Mouse (Mus musculus): ENCODE data around the gene Cdc14b. TPM values are rescaled to one million over a fixed set of nuclear protein-coding genes. Genes with fewer than 3 reads are reported as not detected.
"Not testable (repeated sequence)": the region's sequence is repeated elsewhere in the genome, so short reads cannot be mapped to it uniquely, and the experiment has no call there.

Cdc14b gene
- polyA plus RNA-seq, 1 experiment, result 6.9 TPM

DNA sequence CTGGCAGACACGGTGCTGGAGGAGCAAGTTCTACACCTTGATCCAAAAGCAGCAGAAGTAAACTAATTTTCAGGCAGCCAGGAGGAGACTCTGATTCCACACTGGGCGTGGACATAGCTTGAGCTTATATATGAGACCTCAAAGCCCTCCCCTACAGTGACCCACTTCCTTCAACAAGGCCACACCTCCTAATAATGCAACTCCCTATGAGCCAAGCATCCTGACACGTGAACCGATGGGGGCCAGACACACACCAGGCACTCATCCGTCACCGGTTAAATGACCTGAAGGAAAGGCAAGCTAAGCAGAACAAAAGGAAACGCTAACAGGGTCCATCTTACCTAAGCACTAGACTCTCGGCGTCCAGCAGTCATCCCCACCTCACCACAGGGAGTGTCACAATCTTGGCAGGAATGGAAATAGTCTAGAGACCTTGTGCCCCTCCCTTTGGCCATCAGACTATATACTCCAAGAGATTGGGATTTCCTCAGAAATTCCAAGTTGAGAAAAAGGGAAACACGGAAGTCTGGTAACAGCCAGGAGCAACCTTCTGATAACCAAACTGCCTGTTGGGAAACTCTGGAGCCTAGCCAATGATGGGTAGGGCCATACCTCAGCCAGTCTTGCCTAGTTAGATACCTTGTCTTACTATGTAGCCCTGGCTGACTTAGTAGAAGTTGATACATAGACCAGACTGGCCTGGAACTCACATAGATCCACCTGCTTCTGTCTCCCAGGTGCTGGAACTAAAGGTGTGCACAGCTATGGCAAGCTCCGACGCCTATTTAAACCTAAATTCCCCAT is 17.9 kb downstream of the Cdc14b start:
- H3K27ac ChIP-seq (replicated peaks; ENCODE audit: low read depth, low read length), result no peak overlapping the region
- H3K4me3 ChIP-seq (ENCODE audit: insufficient read depth, low read depth, low read length), result no peak overlapping the region

DNA sequence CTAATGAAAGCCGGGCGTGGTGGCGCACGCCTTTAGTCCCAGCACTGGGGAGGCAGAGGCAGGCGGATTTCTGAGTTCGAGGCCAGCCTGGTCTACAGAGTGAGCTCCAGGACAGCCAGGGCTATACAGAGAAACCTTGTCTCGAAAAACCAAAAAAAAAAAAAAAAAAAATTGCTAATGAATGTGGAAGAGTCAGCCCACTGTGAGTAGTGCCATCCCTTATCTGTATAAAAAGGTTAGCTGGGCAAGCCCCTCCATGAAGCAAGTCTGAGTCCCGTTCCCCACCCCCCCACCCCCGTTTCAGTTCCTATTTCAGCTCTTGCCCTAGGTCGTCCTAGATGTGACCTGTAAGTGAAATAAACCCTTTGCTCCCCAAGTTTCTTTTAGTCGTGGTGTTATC is 20.9 kb downstream of the Cdc14b start:
- not testable (repeated sequence) for H3K4me3 ChIP-seq (ENCODE audit: insufficient read depth, low read depth, low read length); H3K4me1 ChIP-seq (ENCODE audit: control insufficient read depth, insufficient read depth, insufficient read length, low read length); H3K27ac ChIP-seq (replicated peaks; ENCODE audit: low read depth, low read length)

More for the DNA sequence above, 17.9 kb downstream of the Cdc14b start:
- H3K4me1 ChIP-seq (ENCODE audit: control insufficient read depth, insufficient read depth, insufficient read length, low read length), result peaks cover 2% of the 10 kb centered on the region; the same call in 1 of the 2 replicates

DNA sequence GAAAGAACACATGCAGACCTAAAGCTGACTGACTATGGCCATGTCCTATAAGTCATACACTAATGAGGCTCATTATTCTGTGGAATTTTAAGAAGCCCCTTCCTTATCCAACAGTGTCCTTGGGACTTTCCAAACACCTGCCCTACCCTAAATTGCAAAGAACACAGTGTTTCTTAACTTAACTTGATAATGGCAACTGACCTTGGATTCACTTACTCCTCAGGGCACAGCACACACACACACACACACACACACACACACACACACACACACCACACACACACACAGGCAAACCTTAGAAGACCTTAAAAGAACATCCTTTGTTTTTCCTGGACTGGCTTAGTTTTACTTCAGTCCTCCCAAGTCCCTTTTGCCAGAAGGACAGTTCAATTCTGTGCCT is 21.4 kb downstream of the Cdc14b start:
- H3K4me3 ChIP-seq (ENCODE audit: insufficient read depth, low read depth, low read length), result no peak overlapping the region
- H3K27ac ChIP-seq (replicated peaks; ENCODE audit: low read depth, low read length), result no peak overlapping the region
- no peaks in the 10 kb centered on the region for H3K4me1 ChIP-seq (ENCODE audit: control insufficient read depth, insufficient read depth, insufficient read length, low read length)

DNA sequence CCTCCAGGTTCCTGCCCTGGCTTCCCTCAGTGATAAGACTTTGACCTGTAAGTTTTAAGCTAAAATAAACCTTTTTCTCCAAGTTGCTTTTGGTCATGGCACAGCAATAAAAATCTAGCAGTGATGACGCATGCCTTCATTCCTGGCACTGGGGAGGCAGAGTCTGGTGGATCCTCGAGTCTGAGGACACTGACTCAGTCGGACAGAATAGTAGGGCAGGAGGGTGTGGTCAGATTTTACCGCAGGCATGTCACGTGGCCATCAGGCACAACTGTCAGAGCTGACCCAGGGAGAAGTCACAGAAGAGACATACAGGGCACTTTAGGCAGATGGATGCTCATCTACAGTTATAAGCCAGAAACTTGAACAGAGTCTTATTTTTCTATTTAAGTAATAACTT is 22.9 kb downstream of the Cdc14b start:
- H3K27ac ChIP-seq (replicated peaks; ENCODE audit: low read depth, low read length), result no peak overlapping the region
- H3K4me3 ChIP-seq (ENCODE audit: insufficient read depth, low read depth, low read length), result no peak overlapping the region
- H3K4me1 ChIP-seq (ENCODE audit: control insufficient read depth, insufficient read depth, insufficient read length, low read length), result no peaks in the 10 kb centered on the region

DNA sequence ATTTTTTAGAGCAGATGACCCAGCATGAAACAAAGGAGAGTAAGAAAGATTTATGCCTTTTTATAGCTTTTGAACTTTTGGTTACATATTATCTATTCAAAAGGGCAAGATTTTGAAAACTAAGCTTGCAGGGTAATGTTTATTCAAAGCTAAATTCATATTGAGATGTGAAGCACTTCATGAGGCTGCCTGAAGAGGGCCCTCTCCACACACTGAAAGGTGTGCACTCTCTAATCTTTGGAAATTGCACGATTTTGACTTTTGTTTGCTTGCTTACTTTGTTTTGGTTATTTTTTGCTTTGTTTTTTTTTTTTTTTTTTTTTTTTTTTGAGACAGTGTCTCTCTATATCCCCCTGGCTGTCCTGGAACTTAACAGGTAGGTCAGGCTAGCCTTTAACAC is 24.7 kb downstream of the Cdc14b start:
- Histone ChIP-seq H3K4me1 (ENCODE audit: control insufficient read depth, insufficient read depth, insufficient read length, low read length) (no peaks in the 10 kb centered on the region), H3K27ac (replicated peaks; ENCODE audit: low read depth, low read length) (no peak overlapping the region), H3K4me3 (ENCODE audit: insufficient read depth, low read depth, low read length) (no peak overlapping the region)

DNA sequence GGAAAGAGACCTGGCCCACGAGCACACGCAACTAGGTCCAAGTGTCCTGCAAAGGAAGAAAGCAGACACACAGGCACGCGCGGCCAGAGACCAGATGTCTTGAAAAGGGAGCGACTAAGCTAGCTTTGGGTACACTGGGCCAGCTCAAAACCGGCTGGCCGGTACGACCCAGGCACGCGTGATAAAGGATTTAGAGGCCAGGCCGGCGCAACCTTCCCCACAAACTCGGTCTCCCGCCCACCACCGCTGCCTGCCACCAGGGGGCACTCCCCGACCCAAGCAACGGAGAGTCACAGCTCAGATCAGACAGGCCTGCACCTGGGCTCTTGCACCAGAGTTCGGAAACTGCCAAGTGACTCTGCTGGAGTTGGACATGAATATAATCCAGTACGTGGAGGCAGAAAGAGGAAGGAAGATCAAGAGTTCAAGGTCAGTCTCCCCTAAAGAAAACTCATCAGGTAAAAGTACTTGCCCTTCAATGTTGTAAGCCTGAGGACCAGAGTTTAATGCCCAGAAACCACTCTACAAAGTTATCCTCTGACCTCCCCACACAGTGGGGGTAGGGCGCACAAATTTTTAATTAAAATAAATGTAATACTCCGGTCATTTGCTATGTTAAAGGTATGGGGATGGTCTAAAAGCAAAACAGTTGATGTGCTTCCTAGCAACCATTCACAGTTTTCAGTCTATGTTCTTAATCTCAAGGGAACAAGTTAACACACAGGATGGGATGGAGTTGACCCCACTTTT is 26.1 kb downstream of the Cdc14b start:
- Histone ChIP-seq H3K4me1 (ENCODE audit: control insufficient read depth, insufficient read depth, insufficient read length, low read length) (no peaks in the 10 kb centered on the region), H3K4me3 (ENCODE audit: insufficient read depth, low read depth, low read length) (peak overlapping the region; percentile 67), H3K27ac (replicated peaks; ENCODE audit: low read depth, low read length) (0 out of 2 replicates have a peak overlapping the region, but pooled peaks have one; percentile 25)

DNA sequence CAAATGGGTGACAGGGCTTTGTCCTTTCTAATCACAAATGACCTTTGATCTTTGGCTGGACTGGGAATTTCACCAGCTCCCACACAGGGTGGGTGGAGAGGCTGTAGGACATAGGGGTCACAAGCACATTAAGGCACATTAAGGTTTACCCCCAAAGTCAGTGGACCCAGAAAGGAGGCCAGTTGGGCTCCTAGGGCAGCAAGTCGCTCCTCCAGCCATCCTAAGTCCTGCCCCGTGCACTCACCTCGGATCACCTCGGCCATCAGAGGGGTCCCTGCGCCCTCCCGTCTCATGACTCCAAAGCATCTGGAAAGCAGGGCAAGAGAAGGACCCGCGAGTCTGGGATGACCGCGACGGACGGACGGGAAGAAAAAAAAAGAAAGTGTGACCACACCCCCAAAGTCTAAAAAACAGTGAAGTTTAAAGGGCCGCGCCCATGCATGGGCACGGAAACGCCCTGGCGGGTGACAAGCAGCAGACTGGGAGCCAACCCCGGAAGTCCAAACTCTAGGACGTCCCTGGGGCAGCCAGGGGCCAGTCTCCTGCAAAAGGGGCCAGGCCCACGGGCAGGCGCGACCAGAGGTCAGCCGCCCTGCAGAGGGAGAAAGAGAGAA is 26.8 kb downstream of the Cdc14b start:
- Histone ChIP-seq H3K4me1 (ENCODE audit: control insufficient read depth, insufficient read depth, insufficient read length, low read length) (no peaks in the 10 kb centered on the region), H3K4me3 (ENCODE audit: insufficient read depth, low read depth, low read length) (peak overlapping the region; percentile 67), H3K27ac (replicated peaks; ENCODE audit: low read depth, low read length) (0 out of 2 replicates have a peak overlapping the region, but pooled peaks have one; percentile 25)

DNA sequence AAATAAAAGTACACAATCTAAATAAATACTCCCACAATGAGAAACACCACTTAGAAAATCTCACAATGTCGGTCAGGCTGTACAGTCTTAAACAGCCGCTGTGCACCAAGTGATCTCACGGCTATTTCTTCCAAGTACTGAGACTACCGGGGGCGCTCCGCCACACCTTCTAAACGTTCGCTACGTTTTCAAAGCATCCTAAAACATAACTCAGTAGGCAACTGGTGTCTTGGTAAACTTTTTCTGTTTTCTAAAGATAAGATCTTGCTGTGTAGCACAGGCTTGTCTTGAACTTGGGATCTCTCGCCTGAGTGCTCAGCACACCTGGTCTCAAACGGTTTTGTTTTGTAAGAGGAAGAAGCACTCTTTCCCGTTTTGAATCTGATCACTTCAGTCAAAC is 29.0 kb downstream of the Cdc14b start:
- no peaks in the 10 kb centered on the region for H3K4me1 ChIP-seq (ENCODE audit: control insufficient read depth, insufficient read depth, insufficient read length, low read length)
- no peak overlapping the region for H3K27ac ChIP-seq (replicated peaks; ENCODE audit: low read depth, low read length)
- no peak overlapping the region for H3K4me3 ChIP-seq (ENCODE audit: insufficient read depth, low read depth, low read length)

DNA sequence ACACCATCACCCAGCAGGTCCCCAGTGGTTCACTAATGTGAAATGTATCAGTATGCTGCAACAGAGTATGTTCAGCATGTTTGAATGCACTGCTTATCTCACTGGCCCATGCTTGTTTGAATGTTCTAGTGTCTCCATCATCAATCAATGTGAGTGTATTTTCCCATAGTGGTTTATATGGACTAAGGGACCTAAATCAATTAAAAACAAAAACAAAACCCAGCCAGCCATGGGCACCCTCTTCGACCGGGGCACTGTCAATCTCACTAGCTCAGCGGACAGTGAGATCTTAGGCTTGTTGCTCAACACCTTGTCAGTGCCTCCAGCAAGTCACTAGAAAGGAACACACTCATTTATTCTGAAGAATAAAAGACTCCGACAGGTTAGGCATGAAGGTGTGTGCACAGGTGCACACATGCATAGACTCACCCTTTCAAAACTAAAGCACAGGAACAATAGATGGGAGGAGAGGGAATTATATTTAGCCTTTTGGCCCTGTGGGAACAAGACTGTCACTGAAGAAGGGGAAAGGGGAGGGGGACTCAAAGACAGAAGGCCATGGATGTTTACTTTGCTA is 30.3 kb downstream of the Cdc14b start:
- Histone ChIP-seq H3K4me3 (ENCODE audit: insufficient read depth, low read depth, low read length) (no peak overlapping the region), H3K4me1 (ENCODE audit: control insufficient read depth, insufficient read depth, insufficient read length, low read length) (no peaks in the 10 kb centered on the region), H3K27ac (replicated peaks; ENCODE audit: low read depth, low read length) (no peak overlapping the region)

DNA sequence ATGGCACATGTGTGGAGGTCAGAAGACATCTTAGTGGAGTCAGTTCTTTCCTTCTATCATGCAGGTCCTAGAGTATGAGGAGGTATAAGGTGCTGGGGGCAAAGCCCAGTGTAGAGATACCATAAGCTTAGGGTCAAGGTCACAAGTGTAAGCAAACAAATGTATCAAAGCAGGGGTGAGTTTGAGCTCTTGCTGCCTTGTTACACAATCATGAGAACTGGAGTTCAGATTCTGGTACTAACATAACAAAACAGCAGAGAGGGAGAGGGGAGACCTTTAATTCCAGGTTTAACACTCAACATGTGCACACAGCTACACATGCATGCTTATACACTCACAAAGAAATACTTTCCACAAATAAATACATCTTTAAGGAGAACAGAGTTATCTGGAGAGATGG is 32.4 kb downstream of the Cdc14b start:
- no peak overlapping the region for H3K27ac ChIP-seq (replicated peaks; ENCODE audit: low read depth, low read length)
- no peaks in the 10 kb centered on the region for H3K4me1 ChIP-seq (ENCODE audit: control insufficient read depth, insufficient read depth, insufficient read length, low read length)
- H3K4me3 ChIP-seq (ENCODE audit: insufficient read depth, low read depth, low read length), result no peak overlapping the region

DNA sequence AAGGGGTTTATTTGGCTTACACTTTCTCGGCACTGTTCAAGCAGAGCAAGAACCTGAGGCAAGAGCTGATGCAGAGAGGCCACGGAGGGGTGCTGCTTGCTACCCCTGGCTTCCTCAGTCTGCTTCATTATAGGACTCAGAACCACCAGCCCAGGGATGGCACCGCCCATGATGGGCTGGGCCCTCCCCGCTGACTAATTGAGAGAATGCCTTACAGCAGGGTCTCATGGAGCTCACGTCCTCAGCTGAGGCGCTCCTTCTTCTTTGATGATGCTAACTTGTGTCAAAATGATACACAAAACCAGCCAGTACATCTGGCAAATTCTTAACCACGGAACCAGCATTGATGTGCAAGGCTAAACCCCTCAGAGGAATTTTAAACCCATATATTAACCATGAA is 34.5 kb downstream of the Cdc14b start:
- no peak overlapping the region for H3K27ac ChIP-seq (replicated peaks; ENCODE audit: low read depth, low read length)
- H3K4me1 ChIP-seq (ENCODE audit: control insufficient read depth, insufficient read depth, insufficient read length, low read length), result no peaks in the 10 kb centered on the region
- H3K4me3 ChIP-seq (ENCODE audit: insufficient read depth, low read depth, low read length), result no peak overlapping the region

DNA sequence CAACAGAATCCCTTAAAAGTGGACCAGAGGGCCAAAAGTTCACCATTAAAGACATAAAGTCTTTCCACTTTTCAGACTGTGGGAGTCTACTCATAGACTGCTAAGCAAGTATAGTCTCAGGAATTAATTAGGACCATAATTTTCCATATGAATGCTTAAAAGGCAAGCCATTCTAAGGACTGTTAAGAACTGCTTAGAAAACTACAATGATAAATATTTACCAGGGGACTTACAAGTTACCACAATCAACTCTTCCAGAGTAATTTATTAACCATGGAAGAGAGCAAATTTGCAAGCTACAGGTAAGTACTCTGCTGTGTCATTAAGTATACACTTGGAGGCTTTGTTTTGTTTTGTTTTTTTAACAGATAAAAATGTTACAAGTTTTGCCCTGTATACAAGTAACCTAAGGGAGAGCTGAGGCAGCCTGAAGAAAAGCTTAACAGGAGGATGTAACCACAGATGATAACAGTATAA is 37.4 kb downstream of the Cdc14b start:
- H3K4me1 ChIP-seq (ENCODE audit: control insufficient read depth, insufficient read depth, insufficient read length, low read length), result no peaks in the 10 kb centered on the region; the same call in 1 of the 2 replicates
- no peak overlapping the region for H3K4me3 ChIP-seq (ENCODE audit: insufficient read depth, low read depth, low read length)
- no peak overlapping the region for H3K27ac ChIP-seq (replicated peaks; ENCODE audit: low read depth, low read length)

DNA sequence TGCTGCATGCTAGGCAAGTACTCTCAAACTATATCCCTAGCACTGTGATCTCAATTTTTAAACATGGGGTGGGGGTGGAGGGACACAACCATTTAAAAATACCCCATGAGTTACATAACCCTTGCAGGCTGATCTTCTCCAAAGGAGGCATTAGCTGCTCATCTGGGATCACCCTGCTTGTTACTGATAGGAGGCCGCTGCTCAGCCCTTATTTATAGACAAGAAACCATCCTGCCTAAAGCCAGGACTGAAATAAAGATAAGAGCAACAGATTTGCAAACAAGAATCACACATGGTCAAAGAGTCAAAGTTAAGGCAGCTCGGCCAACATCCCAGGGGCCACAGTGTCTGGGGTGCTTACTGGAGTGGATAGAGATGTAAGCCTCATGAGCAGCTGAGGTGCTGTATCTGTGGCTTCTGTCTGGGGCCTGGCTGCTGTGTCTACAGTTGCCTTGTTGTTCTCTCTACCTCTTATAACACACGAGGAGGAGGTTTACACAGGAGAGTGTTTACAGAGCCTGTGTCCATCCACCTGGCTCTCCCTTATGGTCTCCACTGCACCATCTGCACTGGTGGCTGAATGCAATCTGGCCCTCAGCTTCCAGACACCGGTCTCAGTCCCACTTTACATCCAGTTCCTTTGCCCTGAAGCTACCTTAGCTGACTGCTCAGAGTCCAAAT is 38.0 kb downstream of the Cdc14b start:
- H3K4me3 ChIP-seq (ENCODE audit: insufficient read depth, low read depth, low read length), result no peak overlapping the region
- H3K4me1 ChIP-seq (ENCODE audit: control insufficient read depth, insufficient read depth, insufficient read length, low read length), result no peaks in the 10 kb centered on the region; the same call in 1 of the 2 replicates
- no peak overlapping the region for H3K27ac ChIP-seq (replicated peaks; ENCODE audit: low read depth, low read length)

DNA sequence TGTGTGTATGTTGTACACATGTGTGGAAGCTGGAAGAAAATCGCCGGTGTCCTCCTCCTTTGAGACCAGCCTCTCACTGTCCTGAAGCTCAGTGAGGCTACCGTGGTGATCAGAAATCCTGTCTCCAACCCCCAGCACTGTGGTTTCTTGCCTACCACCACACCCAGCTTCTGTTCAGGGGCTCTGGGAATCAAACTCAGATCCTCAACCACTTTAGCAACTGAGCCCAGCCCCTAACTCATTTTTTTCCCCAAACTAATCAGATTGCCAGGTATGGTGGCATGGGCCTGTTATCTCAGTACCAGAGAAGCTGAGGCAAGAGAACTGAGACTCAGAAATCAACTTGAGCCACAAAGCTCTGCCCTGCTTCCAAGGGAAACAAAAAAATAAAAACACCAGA is 39.3 kb downstream of the Cdc14b start:
- Histone ChIP-seq H3K4me3 (ENCODE audit: insufficient read depth, low read depth, low read length) (no peak overlapping the region), H3K27ac (replicated peaks; ENCODE audit: low read depth, low read length) (0 out of 2 replicates have a peak overlapping the region, but pooled peaks have one; percentile 28), H3K4me1 (ENCODE audit: control insufficient read depth, insufficient read depth, insufficient read length, low read length) (no peaks in the 10 kb centered on the region; the same call in 1 of the 2 replicates)

Measured in brown adipose tissue, adult 24 weeks (tissue).